Mouse (Mus musculus) small intestine, adult 2 months (tissue): Measurements from ENCODE around the gene Zbtb25.
A peak's percentile ranks its signal among the peaks of the same experiment; 100 is the strongest.

Experiments
- CTCF ChIP-seq: fragments of 200-500 bp; IDR thresholded peaks from 2 replicates; pipeline ENCODE4 v1.5.1; 2012; ENCODE audit warnings: low read depth, mild to moderate bottlenecking, control low read depth, inconsistent platforms, low read length, moderate library complexity, mixed read lengths; ENCODE audit not compliant: insufficient replicate concordance, insufficient read length; ENCODE audit errors: extremely low read depth
- POLR2A ChIP-seq: fragments of 200-500 bp; IDR thresholded peaks from 2 replicates; pipeline ENCODE4 v1.6.1; 2012; ENCODE audit warnings: low read depth, mild to moderate bottlenecking, control low read depth, inconsistent platforms, low read length, moderate library complexity

DNA sequence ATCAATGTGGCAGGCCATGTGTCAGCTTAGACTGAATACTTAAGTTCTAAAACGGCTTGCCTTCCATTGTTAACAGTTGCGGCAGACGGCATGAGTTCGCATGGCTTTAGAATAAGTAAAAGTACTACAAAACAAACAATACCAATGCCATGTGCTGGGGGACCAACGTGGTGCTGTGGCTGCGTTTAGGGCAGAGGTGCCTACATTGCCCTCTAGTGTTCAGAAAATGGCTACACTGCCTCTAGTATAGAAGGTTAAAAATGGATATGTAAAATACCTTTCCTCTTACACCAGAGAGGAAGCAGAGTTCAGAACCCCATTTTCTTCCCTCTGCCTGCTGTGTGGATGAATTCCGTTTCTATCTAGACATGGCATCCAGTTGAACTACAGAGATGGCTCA lies 7.2 kb upstream of the Zbtb25 start:
- TF ChIP-seq CTCF (peak; percentile 61; the same call in 1 of the 2 replicates), POLR2A (no peak)
